Mouse (Mus musculus) cerebellum, adult 2 months (tissue): ENCODE measurements around the gene Kmt5a.
"Not testable (repeated sequence)": the region's sequence is repeated elsewhere in the genome, so short reads cannot be mapped to it uniquely, and the experiment has no call there.

Experiments
- CTCF ChIP-seq: fragments of 200-500 bp; IDR thresholded peaks from 2 replicates; pipeline ENCODE4 v1.5.1; 2011; ENCODE audit warnings: low read depth, mild to moderate bottlenecking, control low read depth, low read length, moderate library complexity, borderline replicate concordance; ENCODE audit not compliant: insufficient read depth
- POLR2A ChIP-seq: fragments of 200-500 bp; IDR thresholded peaks from 2 replicates; pipeline ENCODE4 v1.6.1; 2011; ENCODE audit warnings: low read length, control low read depth, borderline replicate concordance; ENCODE audit not compliant: insufficient read depth

DNA sequence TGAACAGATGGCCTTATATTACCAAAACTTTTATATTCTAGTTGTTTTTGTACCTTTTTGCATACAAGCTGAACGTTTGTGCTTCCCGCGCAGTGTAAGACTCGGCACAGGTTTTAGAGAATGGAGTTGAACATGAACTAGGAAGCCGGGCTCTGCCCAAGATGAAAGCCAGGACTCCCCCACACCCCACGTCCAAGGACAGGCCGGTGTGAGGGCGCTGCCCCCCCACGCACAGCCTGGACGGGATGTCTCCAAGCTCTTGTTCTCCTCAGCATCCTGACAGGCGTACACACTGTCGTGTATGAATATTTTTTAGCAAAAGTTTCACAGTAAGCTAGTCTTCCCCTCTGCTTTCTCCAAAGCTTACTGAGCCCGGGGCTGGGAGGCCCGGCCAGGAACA lies 21.2 kb downstream of the Kmt5a start:
- TF ChIP-seq CTCF, POLR2A: not testable (repeated sequence)
